Mouse (Mus musculus) MN1 (cell line): ENCODE measurements around the gene Ttc7b.
A peak's percentile ranks its signal among the peaks of the same experiment; 100 is the strongest.

Experiments
- DNase-seq: peaks from one replicate; pipeline ENCODE4 v3.0.0-alpha.2; 2016; ENCODE audit warnings: low spot score

Gene Ttc7b

GRCm38 (mm10) chr12:100328998-100329397 lies 191.6 kb downstream of the Ttc7b start:
- no peak for DNase-seq

GRCm38 (mm10) chr12:100328557-100328956 lies 192.1 kb downstream of the Ttc7b start:
- no peak for DNase-seq

GRCm38 (mm10) chr12:100326732-100327131 lies 193.9 kb downstream of the Ttc7b start:
- no peak for DNase-seq

GRCm38 (mm10) chr12:100325618-100326017 lies 195.0 kb downstream of the Ttc7b start:
- no peak for DNase-seq

GRCm38 (mm10) chr12:100325212-100325611 lies 195.4 kb downstream of the Ttc7b start:
- no peak for DNase-seq

GRCm38 (mm10) chr12:100323641-100324040 lies 197.0 kb downstream of the Ttc7b start:
- no peak for DNase-seq

GRCm38 (mm10) chr12:100322225-100322624 lies 198.4 kb downstream of the Ttc7b start:
- no peak for DNase-seq

GRCm38 (mm10) chr12:100321545-100321944 lies 199.1 kb downstream of the Ttc7b start:
- no peak for DNase-seq

- no peak for DNase-seq
These were observed 200.9 kb downstream of the Ttc7b start for GRCm38 (mm10) chr12:100319746-100320145.

GRCm38 (mm10) chr12:100317936-100318335 lies 202.7 kb downstream of the Ttc7b start:
- no peak for DNase-seq

- no peak for DNase-seq
These were observed 204.5 kb downstream of the Ttc7b start for GRCm38 (mm10) chr12:100316094-100316493.

GRCm38 (mm10) chr12:100315119-100315885 lies 205.3 kb downstream of the Ttc7b start:
- DNase-seq, result peak; percentile 86

- no peak for DNase-seq
These were observed 206.7 kb downstream of the Ttc7b start for GRCm38 (mm10) chr12:100313785-100314375.

- no peak for DNase-seq
These were observed 207.4 kb downstream of the Ttc7b start for GRCm38 (mm10) chr12:100313209-100313608.

- peak; percentile 72 for DNase-seq
These were observed 209.9 kb downstream of the Ttc7b start for GRCm38 (mm10) chr12:100310471-100311392.

GRCm38 (mm10) chr12:100309201-100309600 lies 211.4 kb downstream of the Ttc7b start:
- no peak for DNase-seq

GRCm38 (mm10) chr12:100307501-100308260 lies 212.9 kb downstream of the Ttc7b start:
- peak; percentile 60 for DNase-seq

- DNase-seq, result no peak
These were observed 214.3 kb downstream of the Ttc7b start for GRCm38 (mm10) chr12:100306336-100306735.

- no peak for DNase-seq
These were observed 215.5 kb downstream of the Ttc7b start for GRCm38 (mm10) chr12:100305051-100305673.

GRCm38 (mm10) chr12:100304280-100304679 lies 216.3 kb downstream of the Ttc7b start:
- no peak for DNase-seq

GRCm38 (mm10) chr12:100303141-100303540 lies 217.5 kb downstream of the Ttc7b start:
- DNase-seq, result no peak
